Mouse (Mus musculus): Measurements from ENCODE around the gene Wdr72. TPM values are rescaled to one million over a fixed set of nuclear protein-coding genes. Genes with fewer than 3 reads are reported as not detected.

Wdr72 gene
- total RNA-seq (2015) = not detected in 2 replicates
- total RNA-seq (2017) = not detected in 2 replicates

DNA sequence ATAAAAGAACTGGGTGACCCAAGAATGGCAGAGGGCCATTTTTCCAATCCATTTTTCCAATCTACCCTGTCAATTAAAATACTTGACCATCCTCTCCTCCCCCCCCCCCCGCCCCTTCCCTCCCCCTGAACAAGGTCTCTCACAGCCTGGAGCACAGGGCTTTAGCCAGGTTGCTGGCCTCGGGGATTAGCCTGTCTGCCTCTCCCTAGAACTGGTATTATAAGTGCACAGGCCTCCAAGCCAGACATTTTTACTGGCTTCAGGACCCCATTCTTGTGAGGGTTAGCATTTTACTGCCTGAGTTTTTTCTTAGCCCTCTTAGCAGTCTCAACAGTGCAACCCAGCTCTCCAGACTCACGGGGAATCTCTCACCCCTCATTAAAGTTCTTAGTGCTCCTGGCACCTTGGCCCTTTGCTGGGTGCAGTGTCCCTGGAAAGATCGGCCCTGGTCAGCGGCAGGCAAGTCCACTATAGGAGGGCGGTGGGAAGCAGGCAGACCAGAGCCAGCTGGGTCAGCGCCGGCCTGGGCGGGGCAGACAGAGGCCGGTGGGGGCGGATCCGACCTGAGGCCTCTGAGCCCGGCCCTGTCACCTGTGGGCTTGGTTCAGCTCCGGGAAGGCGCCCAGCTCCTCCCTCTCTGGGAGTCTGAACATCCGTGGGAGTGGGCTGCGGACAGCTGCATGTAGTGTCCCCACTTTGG, at the start of gene Wdr72:
Wdr72 (plus strand) TSS at position 596 of the 700 bp plus-strand sequence.
- no peak for ATAC-seq (replicated peaks; ENCODE audit: poor library complexity)

GRCm38 (mm10) chr9:74066278-74066677, 43.9 kb upstream of the Wdr72 start:
- ATAC-seq (replicated peaks; ENCODE audit: poor library complexity) = peak; percentile 68

DNA sequence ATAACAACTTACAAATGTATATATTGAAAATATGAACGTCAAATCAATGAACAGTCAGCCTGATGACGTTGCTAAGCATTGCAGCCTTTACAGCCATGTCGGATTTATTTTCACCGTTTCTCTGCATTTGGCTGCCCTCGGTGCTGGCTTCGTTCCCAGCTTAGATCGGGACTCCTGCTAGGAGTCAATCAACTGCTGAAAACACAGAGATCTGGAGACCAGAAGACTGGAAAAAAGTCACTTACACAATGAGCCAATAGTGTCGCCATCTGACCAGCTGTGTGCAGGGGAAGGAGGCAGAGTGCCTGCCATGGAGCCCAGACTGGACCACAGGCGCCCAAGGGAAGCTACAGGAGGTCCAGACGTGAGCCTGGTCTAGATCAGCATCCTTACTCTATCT, 43.4 kb upstream of the Wdr72 start:
- ATAC-seq (replicated peaks; ENCODE audit: poor library complexity) = no peak

DNA sequence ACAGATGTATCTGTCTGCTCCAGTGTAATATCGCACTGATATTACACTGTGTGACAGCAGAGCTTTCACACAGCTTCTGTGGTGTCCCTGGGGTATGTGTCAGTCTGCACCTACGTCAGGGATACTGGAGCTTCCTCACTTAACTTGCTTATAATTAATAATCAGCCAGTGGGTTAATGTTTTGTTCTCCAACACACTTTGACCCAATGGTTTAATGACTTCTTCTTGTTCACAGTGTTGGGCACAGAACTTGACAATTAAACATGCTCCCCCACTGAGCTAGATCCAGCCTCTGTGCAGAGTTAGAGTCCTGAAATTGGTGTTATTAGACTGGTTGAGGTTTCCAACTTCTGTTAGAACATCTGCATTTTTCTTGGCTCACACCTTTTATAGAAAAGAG, 34.2 kb upstream of the Wdr72 start:
- ATAC-seq (replicated peaks; ENCODE audit: poor library complexity) = no peak

DNA sequence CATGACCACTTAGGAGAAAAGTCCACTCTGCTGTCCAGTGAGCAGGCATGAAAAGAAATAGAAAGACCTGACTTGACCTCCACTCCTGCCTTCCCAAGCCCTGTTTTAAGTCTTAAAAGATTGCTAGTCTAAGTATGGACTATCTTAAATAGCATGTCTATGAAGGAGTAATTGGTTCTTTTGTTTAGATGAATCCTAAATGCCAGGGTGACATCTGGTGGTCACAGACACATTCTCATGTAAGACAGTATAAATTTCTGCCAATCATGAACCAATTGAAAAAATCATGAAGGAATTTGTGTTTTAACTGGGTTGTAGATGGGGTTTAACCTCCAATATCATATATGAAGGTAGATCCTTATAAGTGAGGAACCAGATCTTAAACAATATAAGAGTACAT, 31.7 kb upstream of the Wdr72 start:
- no peak for ATAC-seq (replicated peaks; ENCODE audit: poor library complexity)

DNA sequence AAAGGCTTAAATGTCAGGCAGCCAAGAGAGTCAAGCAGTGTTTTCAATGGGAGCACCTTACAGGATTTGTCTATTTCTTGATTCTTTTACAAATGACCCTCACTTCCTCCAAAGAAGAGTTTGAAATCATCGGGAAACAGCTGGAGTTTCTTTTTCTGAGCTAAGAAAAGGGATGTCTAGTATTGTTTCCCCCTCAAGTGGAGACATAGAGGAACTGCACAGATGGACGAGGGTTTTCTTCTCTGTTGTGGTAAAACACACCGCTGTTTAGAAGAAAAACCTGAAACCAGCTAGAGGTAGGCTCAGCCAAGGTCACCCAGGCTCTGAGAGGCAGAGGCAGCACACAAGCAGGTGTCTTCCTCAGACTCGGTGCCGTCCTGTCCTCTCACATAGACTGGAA, 29.9 kb upstream of the Wdr72 start:
- ATAC-seq (replicated peaks; ENCODE audit: poor library complexity) = no peak

DNA sequence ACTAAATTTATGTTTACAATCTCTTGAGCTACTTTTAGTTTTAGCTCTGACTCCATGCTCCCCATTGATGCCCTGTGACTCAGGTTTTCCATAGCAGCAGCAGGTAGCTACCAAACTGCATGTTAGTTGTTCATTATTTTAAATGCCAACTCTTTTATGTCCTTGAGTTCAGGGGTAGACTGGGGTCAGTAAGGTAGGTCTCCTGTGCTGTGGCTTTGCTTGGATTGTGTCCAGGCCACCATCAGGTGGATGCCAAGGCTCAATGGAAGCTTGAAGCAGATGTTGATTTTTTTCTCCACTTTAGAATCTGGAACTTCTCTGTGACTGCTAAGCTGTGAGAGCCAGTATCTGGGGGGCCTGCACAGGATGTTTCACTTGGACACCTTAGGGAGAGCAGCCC, 8.6 kb upstream of the Wdr72 start:
- no peak for ATAC-seq (replicated peaks; ENCODE audit: poor library complexity)

DNA sequence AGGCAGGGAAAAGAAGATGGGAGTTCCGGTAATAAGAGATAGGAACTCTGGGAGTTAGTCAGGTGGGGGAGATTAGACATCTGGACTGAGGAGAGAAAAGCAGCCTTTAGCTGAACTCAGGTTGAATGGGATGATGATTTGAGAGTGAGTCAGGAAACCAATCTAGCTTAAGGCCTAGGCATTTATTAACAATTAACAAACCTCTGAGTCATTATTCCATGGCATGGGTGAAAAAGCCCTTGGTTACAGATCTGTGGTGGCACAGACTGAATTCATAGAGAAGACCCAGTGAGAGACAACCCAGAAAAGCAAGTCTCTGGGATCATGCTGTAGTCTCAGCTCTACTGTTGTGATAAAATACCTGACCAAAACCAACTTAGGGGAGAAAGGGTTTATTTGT, 7.5 kb upstream of the Wdr72 start:
- no peak for ATAC-seq (replicated peaks; ENCODE audit: poor library complexity)

DNA sequence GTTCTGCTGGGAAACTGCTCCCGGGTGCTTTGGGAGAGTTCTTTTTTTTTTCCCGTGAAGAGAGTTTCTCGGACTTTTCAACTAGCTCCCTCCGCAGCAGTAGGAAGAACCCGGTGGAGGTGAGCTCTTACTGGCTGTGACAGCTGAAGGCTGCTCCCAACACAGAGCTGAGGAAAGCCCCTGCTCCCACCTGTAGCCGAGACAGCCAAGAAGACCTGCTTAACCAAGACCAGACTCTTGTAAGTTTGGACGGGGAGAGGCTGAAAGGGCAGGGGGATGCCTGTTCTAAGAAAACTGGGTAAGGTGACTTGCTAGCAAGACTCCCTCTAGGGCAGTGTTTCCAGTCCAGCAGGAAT, 283 bp downstream of the Wdr72 start:
- ATAC-seq (replicated peaks; ENCODE audit: poor library complexity) = no peak

DNA sequence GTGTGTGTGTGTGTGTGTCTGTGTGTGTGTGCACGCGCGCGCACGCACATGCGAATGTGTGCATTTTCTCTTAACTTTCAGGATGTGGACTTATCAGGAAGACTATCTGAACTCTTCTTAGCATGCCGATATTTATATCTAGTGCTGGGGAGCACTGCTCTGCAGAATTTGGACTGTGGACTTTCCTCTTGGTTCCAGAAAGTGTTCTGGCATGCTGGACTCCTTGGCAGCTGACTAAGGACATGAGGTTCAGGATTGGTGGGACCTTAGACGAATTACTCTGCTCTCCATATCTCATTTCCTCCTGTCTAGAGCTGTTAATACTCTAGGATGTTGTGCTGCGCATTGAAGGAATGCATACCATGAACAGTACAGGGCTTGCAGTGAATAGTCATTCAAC, 2.4 kb downstream of the Wdr72 start:
- ATAC-seq (replicated peaks; ENCODE audit: poor library complexity) = no peak

- peak; percentile 60 for ATAC-seq (replicated peaks; ENCODE audit: poor library complexity)
Observed at GRCm38 (mm10) chr9:74126222-74126621, 16.1 kb downstream of the Wdr72 start.

DNA sequence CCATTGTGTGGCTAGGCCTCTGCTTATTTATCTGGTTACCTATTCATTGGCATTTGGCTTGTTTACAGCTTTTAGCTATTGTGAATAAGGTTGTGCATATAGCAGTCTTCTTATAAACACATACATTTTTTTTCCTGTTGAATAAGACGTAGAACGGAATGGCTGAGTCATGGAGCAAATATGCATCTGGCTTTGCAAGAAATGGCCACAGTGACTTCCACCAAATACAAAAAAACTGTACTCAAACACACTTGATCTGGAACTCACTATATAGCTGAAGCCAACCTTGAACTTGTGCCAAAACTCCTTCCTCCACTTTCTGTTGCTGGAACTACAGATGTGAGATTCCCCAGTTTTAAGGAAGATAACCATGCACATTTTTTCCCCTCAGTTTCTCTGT, 23.9 kb downstream of the Wdr72 start:
- ATAC-seq (replicated peaks; ENCODE audit: poor library complexity) = no peak

- peak; percentile 99 for ATAC-seq (replicated peaks; ENCODE audit: poor library complexity)
Observed at GRCm38 (mm10) chr9:74141864-74142263, 31.7 kb downstream of the Wdr72 start.

- ATAC-seq (replicated peaks; ENCODE audit: poor library complexity) = no peak
Observed at GRCm38 (mm10) chr9:74142705-74143104, 32.5 kb downstream of the Wdr72 start.

- ATAC-seq (replicated peaks; ENCODE audit: poor library complexity) = no peak
Observed at GRCm38 (mm10) chr9:74145203-74145602, 35.0 kb downstream of the Wdr72 start.

DNA sequence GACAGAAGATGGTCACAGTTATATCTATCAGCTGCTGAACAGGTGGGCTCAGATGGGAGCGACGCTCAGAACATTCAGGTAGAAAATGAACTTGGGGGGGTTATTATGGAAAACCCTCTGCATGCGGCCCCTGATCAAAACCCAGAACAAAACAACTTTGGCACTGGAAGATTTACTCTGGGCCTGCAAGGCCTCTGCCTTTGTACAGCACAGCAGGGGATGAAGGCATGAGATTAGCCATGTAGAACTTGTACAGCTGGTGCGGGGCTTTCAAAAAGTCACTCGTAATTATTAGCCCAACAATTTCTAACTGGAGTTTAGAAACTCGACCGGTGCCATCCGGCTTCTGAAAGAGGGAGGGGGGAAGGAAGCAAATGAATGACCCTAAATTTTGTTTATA, 38.1 kb downstream of the Wdr72 start:
- no peak for ATAC-seq (replicated peaks; ENCODE audit: poor library complexity)

DNA sequence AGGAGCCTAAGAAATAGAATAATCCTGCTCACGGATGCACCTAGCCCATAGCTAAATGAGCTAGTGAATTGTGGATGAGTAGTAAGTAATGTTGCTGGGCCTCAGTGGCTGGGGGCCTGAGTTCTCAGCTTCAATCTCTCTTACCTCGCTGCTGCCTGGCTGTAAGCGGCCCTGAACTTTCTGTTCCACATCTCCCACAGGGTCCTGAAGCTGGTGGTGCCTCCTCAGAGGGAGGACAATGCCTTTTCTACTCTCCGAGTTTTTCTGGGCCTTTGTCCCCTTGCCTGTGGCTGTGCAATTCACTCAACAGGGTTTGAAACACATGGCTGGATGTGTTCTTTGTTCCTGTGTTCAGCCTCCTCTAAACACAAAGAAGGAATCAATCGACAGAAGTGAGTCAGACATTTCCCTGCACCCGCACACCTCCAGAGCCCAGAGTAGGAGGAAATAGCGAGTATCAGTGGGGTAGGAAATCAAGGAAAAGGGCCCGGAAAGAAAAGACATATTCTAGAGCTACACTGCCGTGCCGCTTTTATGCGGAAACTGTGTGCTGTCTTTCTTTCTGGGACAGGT, 50.3 kb downstream of the Wdr72 start:
- no peak for ATAC-seq (replicated peaks; ENCODE audit: poor library complexity)

DNA sequence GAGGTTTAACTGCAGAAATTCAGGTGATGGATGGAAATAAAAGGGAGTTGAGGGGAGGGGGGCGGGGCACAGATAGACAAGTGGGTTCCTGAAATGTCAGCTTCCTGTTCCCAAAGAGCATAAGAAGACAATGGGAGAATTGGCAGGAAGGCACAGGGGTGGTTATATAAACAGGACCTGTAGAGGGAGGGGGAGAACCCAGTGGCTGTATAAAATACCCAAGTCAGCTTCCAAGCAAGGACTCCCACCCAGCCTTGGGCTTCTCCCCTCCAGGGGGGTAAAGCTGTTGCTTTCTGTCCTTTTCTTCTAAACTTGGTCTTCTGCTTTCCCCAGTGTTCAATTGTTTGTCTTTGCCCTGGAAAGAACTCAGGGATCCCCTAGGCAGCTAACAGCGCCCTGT, 55.5 kb downstream of the Wdr72 start:
- no peak for ATAC-seq (replicated peaks; ENCODE audit: poor library complexity)

DNA sequence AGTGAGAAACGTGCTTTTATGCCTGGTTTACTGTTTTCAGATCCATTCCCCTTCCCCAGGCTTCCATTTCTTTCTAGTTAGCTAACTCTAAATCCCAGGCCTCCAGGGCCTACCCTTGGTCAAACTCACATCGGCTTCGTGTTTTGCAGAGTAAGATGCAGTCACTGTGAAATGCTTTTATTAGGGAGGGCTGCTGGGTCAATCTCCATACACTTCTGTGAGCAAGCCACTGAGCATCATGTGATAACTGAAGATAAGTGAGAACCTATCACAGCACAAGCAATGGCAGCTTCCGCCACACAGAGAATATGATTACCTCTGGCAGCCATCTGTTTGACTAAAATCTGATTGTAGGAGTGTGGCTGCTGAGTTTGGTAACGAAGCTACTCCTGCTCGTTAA, 59.7 kb downstream of the Wdr72 start:
- ATAC-seq (replicated peaks; ENCODE audit: poor library complexity) = no peak

- ATAC-seq (replicated peaks; ENCODE audit: poor library complexity) = no peak
Observed at GRCm38 (mm10) chr9:74186748-74187400, 76.7 kb downstream of the Wdr72 start.

DNA sequence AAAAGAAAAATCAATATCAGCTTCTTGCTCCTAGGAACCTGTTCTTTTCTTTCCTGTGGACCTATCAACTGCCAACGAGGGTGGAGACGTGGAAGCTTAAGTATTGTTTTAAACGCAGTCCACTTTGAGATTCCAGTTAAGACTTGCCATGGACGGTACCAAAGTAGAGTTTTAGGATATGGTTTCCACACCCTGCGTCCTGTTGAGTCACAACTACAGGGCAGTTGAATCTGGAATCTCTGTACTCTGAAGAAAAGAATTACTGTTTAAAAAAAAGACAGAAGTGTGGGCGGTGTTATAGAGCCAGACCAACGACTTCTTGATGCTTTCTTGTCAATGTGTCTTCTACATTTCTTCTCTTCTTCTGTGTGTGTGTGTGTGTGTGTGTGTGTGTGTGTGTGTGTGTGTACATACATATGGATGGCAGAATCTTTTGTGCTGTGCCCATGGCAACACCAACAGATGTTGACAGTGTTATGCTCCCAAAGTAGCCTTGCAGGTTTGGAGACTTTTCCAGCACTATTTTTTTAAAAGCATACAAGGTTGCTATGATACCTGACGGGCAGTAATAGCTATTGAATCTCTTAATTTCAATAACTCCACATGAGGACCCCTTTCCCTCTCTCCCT, 77.4 kb downstream of the Wdr72 start:
- no peak for ATAC-seq (replicated peaks; ENCODE audit: poor library complexity)

- ATAC-seq (replicated peaks; ENCODE audit: poor library complexity) = no peak
Observed at GRCm38 (mm10) chr9:74194898-74195297, 84.7 kb downstream of the Wdr72 start.

Measured in megakaryocyte progenitor cell, adult 5-6 weeks (primary cell).